Mouse (Mus musculus): Measurements from ENCODE around the gene Shisa6.
"Not testable (repeated sequence)": the region's sequence is repeated elsewhere in the genome, so short reads cannot be mapped to it uniquely, and the experiment has no call there.

The Shisa6 gene

GRCm38 (mm10) chr11:66482501-66482900, 43.3 kb downstream of the Shisa6 start:
- no peak for DNase-seq (ENCODE audit: low read depth)

GRCm38 (mm10) chr11:66442631-66443030, 83.1 kb downstream of the Shisa6 start:
- no peak for DNase-seq (ENCODE audit: low read depth)

GRCm38 (mm10) chr11:66426129-66426528, 99.6 kb downstream of the Shisa6 start:
- DNase-seq (ENCODE audit: low read depth) = no peak

GRCm38 (mm10) chr11:66418216-66418615, 107.5 kb downstream of the Shisa6 start:
- DNase-seq (ENCODE audit: low read depth) = no peak

- DNase-seq (ENCODE audit: low read depth) = not testable (repeated sequence)
These were observed 117.0 kb downstream of the Shisa6 start for GRCm38 (mm10) chr11:66408721-66409120.

GRCm38 (mm10) chr11:66400036-66400435, 125.7 kb downstream of the Shisa6 start:
- DNase-seq (ENCODE audit: low read depth) = no peak

GRCm38 (mm10) chr11:66387561-66387960, 138.2 kb downstream of the Shisa6 start:
- no peak for DNase-seq (ENCODE audit: low read depth)

- no peak for DNase-seq (ENCODE audit: low read depth)
These were observed 154.0 kb downstream of the Shisa6 start for GRCm38 (mm10) chr11:66371796-66372195.

- no peak for DNase-seq (ENCODE audit: low read depth)
These were observed 156.0 kb downstream of the Shisa6 start for GRCm38 (mm10) chr11:66369764-66370163.

- no peak for DNase-seq (ENCODE audit: low read depth)
These were observed 158.7 kb downstream of the Shisa6 start for GRCm38 (mm10) chr11:66366809-66367685.

- no peak for DNase-seq (ENCODE audit: low read depth)
These were observed 166.0 kb downstream of the Shisa6 start for GRCm38 (mm10) chr11:66359811-66360210.

- no peak for DNase-seq (ENCODE audit: low read depth)
These were observed 180.9 kb downstream of the Shisa6 start for GRCm38 (mm10) chr11:66344822-66345221.

GRCm38 (mm10) chr11:66336313-66336712, 189.5 kb downstream of the Shisa6 start:
- DNase-seq (ENCODE audit: low read depth) = no peak

GRCm38 (mm10) chr11:66312764-66313163, 213.0 kb downstream of the Shisa6 start:
- DNase-seq (ENCODE audit: low read depth) = no peak

GRCm38 (mm10) chr11:66304396-66304795, 221.4 kb downstream of the Shisa6 start:
- no peak for DNase-seq (ENCODE audit: low read depth)

GRCm38 (mm10) chr11:66274707-66275081, 251.1 kb downstream of the Shisa6 start:
- no peak for DNase-seq (ENCODE audit: low read depth)

GRCm38 (mm10) chr11:66273904-66274706, 251.7 kb downstream of the Shisa6 start:
- DNase-seq (ENCODE audit: low read depth) = no peak

- no peak for DNase-seq (ENCODE audit: low read depth)
These were observed 258.7 kb downstream of the Shisa6 start for GRCm38 (mm10) chr11:66267029-66267428.

- no peak for DNase-seq (ENCODE audit: low read depth)
These were observed 260.3 kb downstream of the Shisa6 start for GRCm38 (mm10) chr11:66265336-66265990.

- DNase-seq (ENCODE audit: low read depth) = no peak
These were observed 265.6 kb downstream of the Shisa6 start for GRCm38 (mm10) chr11:66260205-66260604.

GRCm38 (mm10) chr11:66258851-66259250, 266.9 kb downstream of the Shisa6 start:
- DNase-seq (ENCODE audit: low read depth) = peak; percentile 11

- DNase-seq (ENCODE audit: low read depth) = no peak
These were observed 278.6 kb downstream of the Shisa6 start for GRCm38 (mm10) chr11:66247115-66247514.

Measured in c-Kit-positive CD71-positive TER-119-negative erythroid progenitor cells, embryonic 14.5 days (primary cell).